Comparison of ENCODE assay signal across 8 mouse cellular contexts in the genomic region with DNA sequence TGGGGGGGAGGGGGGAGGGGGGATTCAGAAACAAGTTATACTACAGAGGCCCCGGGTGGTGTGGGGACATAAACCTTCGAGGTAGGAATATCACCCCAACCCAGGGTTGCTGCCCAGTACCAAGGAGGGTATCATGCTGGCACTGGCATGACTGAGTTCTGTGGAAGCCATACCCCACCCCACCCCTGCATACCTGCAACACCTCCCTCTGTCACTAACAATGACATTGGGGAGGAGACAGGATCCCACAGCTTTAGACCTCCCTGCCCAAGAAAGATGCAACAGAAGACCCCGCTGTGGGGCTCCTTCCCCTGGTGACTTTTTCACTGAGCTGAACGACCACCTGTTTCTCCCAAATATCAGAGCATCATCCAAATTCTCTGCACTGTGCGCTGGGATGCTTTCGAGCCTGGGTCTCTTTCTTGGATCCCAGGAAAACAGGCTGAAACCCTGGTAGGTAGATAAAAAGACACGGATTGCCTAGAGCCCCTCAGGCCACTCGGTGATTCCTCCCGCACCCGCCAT.
A peak's percentile ranks its signal among the peaks of the same experiment; 100 is the strongest.
DNase-seq lines count a peak whose midpoint lies in the region; ATAC-seq and TF ChIP-seq lines count a peak whose summit lies in the region.

No protein-coding gene starts in this region.

- 16% methylated on average over 10 of the region's 10 CpGs for WGBS in kidney, embryonic 14.5 days
- 28% methylated on average over 10 of the region's 10 CpGs for WGBS in kidney, adult 2 months
- 17% methylated on average over 10 of the region's 10 CpGs for WGBS in embryonic facial prominence, embryonic 13.5 days
- WGBS in hindbrain, embryonic 16.5 days: 17% methylated on average over 10 of the region's 10 CpGs
- WGBS in midbrain, embryonic 16.5 days: 14% methylated on average over 10 of the region's 10 CpGs

- no peak for DNase-seq in kidney, adult 2 months
- no peak for DNase-seq in right cerebral cortex, postnatal 4 days
- DNase-seq in layer of hippocampus, postnatal 14 days (ENCODE audit: low spot score in 2 of 2): no peak
- DNase-seq in thymus, postnatal 10 days (ENCODE audit: low spot score in 2 of 2): no peak

- no peaks in the 10 kb centered on the region for H3K27me3 ChIP-seq in kidney, embryonic 14.5 days (ENCODE audit: control insufficient read depth, insufficient read depth, low read length)
- H3K27me3 ChIP-seq in kidney, adult 2 months (replicated peaks; ENCODE audit: control insufficient read depth, insufficient read depth, low read length): no peaks in the 10 kb centered on the region
- no peaks in the 10 kb centered on the region for H3K27me3 ChIP-seq in embryonic facial prominence, embryonic 13.5 days
- H3K27me3 ChIP-seq in hindbrain, embryonic 16.5 days (replicated peaks; ENCODE audit: control insufficient read depth, insufficient read depth, low read length): no peaks in the 10 kb centered on the region
- H3K27me3 ChIP-seq in midbrain, embryonic 16.5 days (ENCODE audit: control insufficient read depth, insufficient read depth, low read depth, low read length): no peaks in the 10 kb centered on the region

- H3K36me3 ChIP-seq in kidney, embryonic 14.5 days (ENCODE audit: control insufficient read depth, insufficient read depth, low read length): no peaks in the 10 kb centered on the region
- no peaks in the 10 kb centered on the region for H3K36me3 ChIP-seq in kidney, adult 2 months (ENCODE audit: control insufficient read depth, insufficient read depth, low read length)
- no peaks in the 10 kb centered on the region for H3K36me3 ChIP-seq in embryonic facial prominence, embryonic 13.5 days
- no peaks in the 10 kb centered on the region for H3K36me3 ChIP-seq in hindbrain, embryonic 16.5 days (ENCODE audit: control insufficient read depth, insufficient read depth, low read length)
- no peaks in the 10 kb centered on the region for H3K36me3 ChIP-seq in midbrain, embryonic 16.5 days (ENCODE audit: control insufficient read depth, insufficient read depth, low read length)

- no peaks in the 10 kb centered on the region for H3K9me3 ChIP-seq in kidney, embryonic 14.5 days (ENCODE audit: control insufficient read depth, low read length)
- no peaks in the 10 kb centered on the region for H3K9me3 ChIP-seq in embryonic facial prominence, embryonic 13.5 days
- H3K9me3 ChIP-seq in hindbrain, embryonic 16.5 days (ENCODE audit: control insufficient read depth, low read length): no peaks in the 10 kb centered on the region
- H3K9me3 ChIP-seq in midbrain, embryonic 16.5 days (replicated peaks; ENCODE audit: control insufficient read depth, low read length, poor library complexity, severe bottlenecking): no peaks in the 10 kb centered on the region

- peak overlapping the region; percentile 67 for H3K9ac ChIP-seq in kidney, embryonic 14.5 days (ENCODE audit: low read depth, low read length)
- peak overlapping the region; percentile 72 for H3K9ac ChIP-seq in embryonic facial prominence, embryonic 13.5 days
- H3K9ac ChIP-seq in hindbrain, embryonic 16.5 days (ENCODE audit: low read depth, low read length): peak overlapping the region; percentile 70
- H3K9ac ChIP-seq in midbrain, embryonic 16.5 days (ENCODE audit: low read depth, low read length): peak overlapping the region; percentile 78

- peak overlapping the region; percentile 74 for H3K4me2 ChIP-seq in kidney, embryonic 14.5 days (replicated peaks; ENCODE audit: low read depth, low read length)
- peak overlapping the region; percentile 64 for H3K4me2 ChIP-seq in embryonic facial prominence, embryonic 13.5 days
- H3K4me2 ChIP-seq in hindbrain, embryonic 16.5 days (ENCODE audit: low read length): peak overlapping the region; percentile 68
- peak overlapping the region; percentile 88 for H3K4me2 ChIP-seq in midbrain, embryonic 16.5 days (ENCODE audit: low read length)

- H3K27ac ChIP-seq in kidney, embryonic 14.5 days (ENCODE audit: low read depth, low read length): peak overlapping the region; percentile 90
- no peak overlapping the region for H3K27ac ChIP-seq in kidney, adult 2 months (ENCODE audit: insufficient read depth, low read depth, low read length)
- H3K27ac ChIP-seq in embryonic facial prominence, embryonic 13.5 days: peak overlapping the region; percentile 95
- peak overlapping the region; percentile 92 for H3K27ac ChIP-seq in hindbrain, embryonic 16.5 days (ENCODE audit: low read depth, low read length)
- peak overlapping the region; percentile 99 for H3K27ac ChIP-seq in midbrain, embryonic 16.5 days (ENCODE audit: low read length)

- peak overlapping the region; percentile 32; the same call in 1 of the 2 replicates for H3K4me3 ChIP-seq in kidney, embryonic 14.5 days (ENCODE audit: low read length)
- no peak overlapping the region for H3K4me3 ChIP-seq in kidney, adult 2 months (ENCODE audit: insufficient read depth, low read depth, low read length)
- H3K4me3 ChIP-seq in embryonic facial prominence, embryonic 13.5 days: peak overlapping the region; percentile 34
- peak overlapping the region; percentile 32 for H3K4me3 ChIP-seq in hindbrain, embryonic 16.5 days (ENCODE audit: low read length)
- H3K4me3 ChIP-seq in midbrain, embryonic 16.5 days (ENCODE audit: low read depth, low read length): peak overlapping the region; percentile 34

- no peak for TF ChIP-seq CTCF in kidney, adult 2 months (conservative IDR thresholded peaks at IDR 0.05; ENCODE audit: insufficient read depth, insufficient read length, low read depth, low read length)

- no peak for ATAC-seq in kidney, embryonic 14.5 days (ENCODE audit: low FRiP score, low TSS enrichment)
- no peak for ATAC-seq in embryonic facial prominence, embryonic 13.5 days (ENCODE audit: insufficient number of reproducible peaks, insufficient read depth, low FRiP score, low TSS enrichment, low read depth)
- ATAC-seq in hindbrain, embryonic 16.5 days: no peak
- ATAC-seq in midbrain, embryonic 16.5 days: 0 out of 2 replicates have a peak, but pooled peaks have one; percentile 6

- peaks cover 43% of the 10 kb centered on the region for H3K4me1 ChIP-seq in kidney, embryonic 14.5 days (ENCODE audit: control insufficient read depth, insufficient read depth, low read length)
- H3K4me1 ChIP-seq in kidney, adult 2 months (ENCODE audit: control insufficient read depth, insufficient read depth, low read length): peaks cover 6% of the 10 kb centered on the region; the same call in 1 of the 2 replicates
- peaks cover 57% of the 10 kb centered on the region for H3K4me1 ChIP-seq in embryonic facial prominence, embryonic 13.5 days
- H3K4me1 ChIP-seq in hindbrain, embryonic 16.5 days (ENCODE audit: control insufficient read depth, insufficient read depth, low read depth, low read length): peaks cover 38% of the 10 kb centered on the region
- peaks cover 37% of the 10 kb centered on the region for H3K4me1 ChIP-seq in midbrain, embryonic 16.5 days (ENCODE audit: control insufficient read depth, insufficient read depth, low read length)

- TF ChIP-seq POLR2A in kidney, adult 2 months (IDR thresholded peaks at IDR 0.05; ENCODE audit: low read depth, low read length): no peak
